Mouse (Mus musculus) limb, embryonic 14.5 days (tissue): ENCODE data around the gene Myof. TPM values are rescaled to one million over a fixed set of nuclear protein-coding genes. Genes with fewer than 3 reads are reported as not detected.
A peak's percentile ranks its signal among the peaks of the same experiment; 100 is the strongest.

ENCODE experiments used
- ATAC-seq: fragments of 200-750 bp; cut with Nextera tagmentation; 2 replicates; pipeline ENCODE4 v1.8.0; 2017; ENCODE audit warnings: low read depth, moderate number of reproducible peaks, moderate TSS enrichment; ENCODE audit not compliant: low FRiP score
- DNase-seq: peaks from one replicate; pipeline ENCODE4 v3.0.0-alpha.2; 2015; ENCODE audit warnings: low spot score
- H3K27ac ChIP-seq: fragments of 300-500 bp; sonication (generic); replicated peaks from 2 replicates; pipeline ENCODE4 v1.5.1; 2014; ENCODE audit warnings: low read depth, mild to moderate bottlenecking, low read length, moderate library complexity, mixed read lengths
- H3K27me3 ChIP-seq: fragments of 300-500 bp; sonication (generic); 2 replicates; pipeline ENCODE4 v1.6.1; 2014; ENCODE audit warnings: low read length, mixed read lengths; ENCODE audit not compliant: control insufficient read depth, insufficient read depth
- H3K36me3 ChIP-seq: fragments of 300-500 bp; sonication (generic); 2 replicates; pipeline ENCODE4 v1.6.1; 2014; ENCODE audit warnings: mild to moderate bottlenecking, low read length, moderate library complexity, mixed read lengths; ENCODE audit not compliant: control insufficient read depth, insufficient read depth
- H3K4me1 ChIP-seq: fragments of 300-500 bp; sonication (generic); 2 replicates; pipeline ENCODE4 v1.6.1; 2014; ENCODE audit warnings: antibody characterized with exemption, low read length, mixed read lengths; ENCODE audit not compliant: control insufficient read depth, insufficient read depth
- H3K4me2 ChIP-seq: fragments of 300-500 bp; sonication (generic); replicated peaks from 2 replicates; pipeline ENCODE4 v1.6.1; 2014; ENCODE audit warnings: low read depth, mild to moderate bottlenecking, low read length, moderate library complexity; ENCODE audit not compliant: severe bottlenecking
- H3K4me3 ChIP-seq: fragments of 300-500 bp; sonication (generic); replicated peaks from 2 replicates; pipeline ENCODE4 v1.5.1; 2014; ENCODE audit warnings: low read length
- H3K9ac ChIP-seq: fragments of 300-500 bp; sonication (generic); 2 replicates; pipeline ENCODE4 v1.6.1; 2014; ENCODE audit warnings: mild to moderate bottlenecking, low read depth, low read length, moderate library complexity; ENCODE audit not compliant: severe bottlenecking
- H3K9me3 ChIP-seq: fragments of 300-500 bp; sonication (generic); 2 replicates; pipeline ENCODE4 v1.6.1; 2016; ENCODE audit warnings: low read length; ENCODE audit not compliant: control insufficient read depth
- POLR2A ChIP-seq: fragments of 200-500 bp; IDR thresholded peaks from 2 replicates; pipeline ENCODE4 v1.8.0; 2012; ENCODE audit warnings: inconsistent platforms, mild to moderate bottlenecking, moderate library complexity, borderline replicate concordance; ENCODE audit not compliant: insufficient read depth, insufficient read length; ENCODE audit errors: extremely low read depth
- WGBS: fragments of 180-500 bp; shearing (Covaris S2); extraction: QIAGEN DNeasy Blood & Tissue Kit; methylation state at CpG from one replicate; pipeline ENCODE4 v1.1.7; 2014; 5-methylcytosine and 5-hydroxymethylcytosine counted together
- polyA plus RNA-seq, 2 experiments: library from polyadenylated mRNA; depleted of rRNA in 1 of 2; stranded (reverse) in 1 of 2; unstranded in 1 of 2; fragments of >200 nt; fragmentation: Nextera tagmentation in 1 of 2; extraction: Ambion mirVana in 1 of 2; gene quantifications; 2 replicates each; pipeline versions ENCODE4 v1.2.1 to v1.2.3; 2012 to 2014

The Myof gene
- polyA plus RNA-seq, 2 experiments, result 21.8 to 35.9 TPM

- H3K27me3 ChIP-seq, result no peaks in the 10 kb centered on the region
- DNase-seq, result no peak
- H3K4me3 ChIP-seq, result no peak overlapping the region
- 14% methylated on average over 3 of the region's 3 CpGs for WGBS
- no peaks in the 10 kb centered on the region for H3K36me3 ChIP-seq
- TF ChIP-seq POLR2A, result no peak
- no peaks in the 10 kb centered on the region for H3K9me3 ChIP-seq
- H3K27ac ChIP-seq, result no peak overlapping the region
- H3K9ac ChIP-seq, result no peak overlapping the region
- ATAC-seq, result no peak
- no peak overlapping the region for H3K4me2 ChIP-seq
- peaks cover 15% of the 10 kb centered on the region for H3K4me1 ChIP-seq
These were observed 136.5 kb downstream of the Myof start for GRCm38 (mm10) chr19:37906916-37907315.

- 37% methylated on average over 7 of the region's 7 CpGs for WGBS
- Histone ChIP-seq H3K4me3 (no peak overlapping the region), H3K27me3 (no peaks in the 10 kb centered on the region), H3K27ac (no peak overlapping the region), H3K9me3 (no peaks in the 10 kb centered on the region), H3K36me3 (0 out of 2 replicates have a peak, but pooled peaks cover 2% of the 10 kb centered on the region), H3K4me2 (no peak overlapping the region), H3K4me1 (no peaks in the 10 kb centered on the region), H3K9ac (no peak overlapping the region)
- no peak for TF ChIP-seq POLR2A
- ATAC-seq (no peak), DNase-seq (no peak)
These were observed 147.3 kb downstream of the Myof start for GRCm38 (mm10) chr19:37896081-37896480.

GRCm38 (mm10) chr19:37891006-37891405, 152.4 kb downstream of the Myof start:
- no peak overlapping the region for H3K4me3 ChIP-seq
- no peak overlapping the region for H3K27ac ChIP-seq
- TF ChIP-seq POLR2A, result no peak
- H3K4me1 ChIP-seq, result peaks cover 5% of the 10 kb centered on the region
- DNase-seq, result no peak
- H3K4me2 ChIP-seq, result no peak overlapping the region
- WGBS, result 82% methylated on average over 2 of the region's 2 CpGs
- H3K27me3 ChIP-seq, result no peaks in the 10 kb centered on the region
- ATAC-seq, result no peak
- no peaks in the 10 kb centered on the region for H3K36me3 ChIP-seq
- H3K9me3 ChIP-seq, result no peaks in the 10 kb centered on the region
- no peak overlapping the region for H3K9ac ChIP-seq

DNA sequence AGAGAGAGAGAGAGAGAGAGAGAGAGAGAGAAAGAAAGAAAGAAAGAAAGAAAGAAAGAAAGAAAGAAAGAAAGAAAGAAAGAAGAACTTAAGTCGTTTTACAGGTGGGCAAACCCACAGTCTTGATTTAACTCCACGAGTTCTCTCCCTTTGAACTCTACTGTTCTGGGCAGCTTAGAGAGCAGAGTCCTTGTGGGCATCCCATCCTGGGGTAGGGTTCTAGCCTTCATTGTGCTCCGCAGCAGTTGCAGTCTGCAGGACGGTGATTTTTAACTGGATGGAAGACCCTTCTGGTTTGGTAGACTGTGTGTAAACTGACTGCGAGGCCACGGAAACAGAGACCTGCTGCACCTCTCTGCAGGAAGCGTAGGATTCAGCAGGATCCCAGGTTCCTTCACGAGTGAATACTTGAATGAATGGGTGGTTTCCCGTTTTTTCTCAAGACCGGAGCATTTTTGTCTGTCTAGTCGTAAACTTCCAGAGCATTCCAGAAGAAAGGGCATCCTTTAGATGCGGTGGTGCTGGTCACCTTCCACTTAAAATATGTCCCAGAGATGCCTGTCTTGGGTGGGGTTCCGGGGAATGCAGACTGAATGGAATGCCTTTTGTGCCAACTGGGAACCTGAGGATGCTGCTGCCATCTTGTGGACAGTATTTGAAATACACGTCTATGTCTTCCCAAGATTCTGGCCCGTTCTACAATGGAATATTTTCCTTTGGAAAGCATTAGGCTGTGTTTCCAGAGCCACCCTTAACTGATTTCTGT, 156.8 kb downstream of the Myof start:
- peak; percentile 59; the same call in 1 of the 2 replicates for ATAC-seq
- no peaks in the 10 kb centered on the region for H3K9me3 ChIP-seq
- peak overlapping the region; percentile 25 for H3K4me3 ChIP-seq
- 13% methylated on average over 15 of the region's 15 CpGs for WGBS
- no peaks in the 10 kb centered on the region for H3K36me3 ChIP-seq
- H3K4me1 ChIP-seq, result peaks cover 8% of the 10 kb centered on the region
- TF ChIP-seq POLR2A, result 0 out of 2 replicates have a peak, but pooled peaks have one; percentile 9
- H3K4me2 ChIP-seq, result peak overlapping the region; percentile 51
- H3K27ac ChIP-seq, result no peak overlapping the region
- DNase-seq, result peak; percentile 88
- H3K9ac ChIP-seq, result no peak overlapping the region
- H3K27me3 ChIP-seq, result 0 out of 2 replicates have a peak, but pooled peaks cover 5% of the 10 kb centered on the region

DNA sequence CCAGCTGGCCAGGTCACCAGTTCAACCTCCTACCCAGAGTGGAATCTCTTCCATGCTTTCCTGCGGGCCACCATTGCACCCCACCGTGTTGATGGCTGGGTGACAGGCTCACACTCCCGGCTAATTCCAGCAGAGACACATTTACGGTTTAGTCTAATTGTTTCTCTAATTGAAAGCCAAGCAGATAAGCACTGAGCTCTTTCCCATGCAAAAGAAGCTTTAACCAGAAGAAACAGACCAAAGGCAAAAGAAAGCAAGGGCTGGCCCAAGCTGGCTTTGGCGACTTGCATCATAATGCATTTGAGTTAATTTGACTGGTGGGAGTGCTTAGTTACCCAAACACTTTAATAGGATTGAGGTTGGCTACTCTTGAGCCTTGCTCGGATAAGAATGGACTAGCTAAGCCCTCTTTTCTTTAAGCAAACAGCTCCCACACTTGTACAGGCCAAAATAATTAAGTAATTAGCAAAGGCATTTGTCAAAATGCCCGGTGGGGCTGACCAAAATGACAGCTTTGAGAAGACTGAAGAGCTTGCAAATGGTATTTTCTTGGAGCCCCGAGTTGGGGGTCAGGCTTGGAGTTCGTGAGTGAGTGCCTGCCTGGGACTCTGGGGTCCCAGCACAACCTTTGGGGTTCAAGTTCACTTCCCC, 161.8 kb downstream of the Myof start:
- TF ChIP-seq POLR2A, result no peak
- peaks cover 31% of the 10 kb centered on the region; the same call in 1 of the 2 replicates for H3K27me3 ChIP-seq
- 13% methylated on average over 9 of the region's 9 CpGs for whole genome bisulfite sequencing
- H3K27ac ChIP-seq, result no peak overlapping the region
- H3K4me3 ChIP-seq, result no peak overlapping the region
- H3K9ac ChIP-seq, result no peak overlapping the region
- DNase-seq (no peak), ATAC-seq (no peak)
- H3K36me3 ChIP-seq, result no peaks in the 10 kb centered on the region
- H3K9me3 ChIP-seq, result no peaks in the 10 kb centered on the region
- peaks cover 15% of the 10 kb centered on the region for H3K4me1 ChIP-seq
- no peak overlapping the region for H3K4me2 ChIP-seq
